Mouse (Mus musculus): Measurements from ENCODE around the gene Slc2a9.

GRCm38 (mm10) chr5:38466569-38467110 lies 36.3 kb downstream of the Slc2a9 start:
- TF ChIP-seq POLR2A (IDR thresholded peaks at IDR 0.05; ENCODE audit: insufficient read depth, low read depth, low read length) (no peak), CTCF (IDR thresholded peaks at IDR 0.05) (no peak)

Data from heart, adult 2 months (tissue).